Mouse (Mus musculus) CH12.LX (cell line): ENCODE data around the gene Zfp771. TPM values are rescaled to one million over a fixed set of nuclear protein-coding genes. Genes with fewer than 3 reads are reported as not detected.
A peak's percentile ranks its signal among the peaks of the same experiment; 100 is the strongest.

Experiments used
- DNase-seq: peaks from one replicate; pipeline ENCODE4 v3.0.0-alpha.2; 2013; ENCODE audit errors: extremely low read depth
- H3K27ac ChIP-seq: 2 replicates; pipeline ENCODE4 v1.5.1; 2012; ENCODE audit warnings: low read depth, mild to moderate bottlenecking, control low read depth, moderate library complexity; ENCODE audit not compliant: insufficient read depth
- H3K27me3 ChIP-seq: replicated peaks from 2 replicates; pipeline ENCODE3; 2012; ENCODE audit warnings: inconsistent platforms
- H3K36me3 ChIP-seq, 2 experiments: replicated peaks in 1 of 2; 2 replicates each; pipeline versions ENCODE3 to v1.6.1; 2012; ENCODE audit warnings: inconsistent platforms in 1 of 2, low read length in 1 of 2, mild to moderate bottlenecking in 1 of 2, mixed read lengths in 1 of 2, moderate library complexity in 1 of 2; ENCODE audit not compliant: control insufficient read depth in 1 of 2, insufficient read depth in 1 of 2
- H3K4me1 ChIP-seq, 2 experiments: 2 replicates each; pipeline ENCODE4 v1.6.1; 2012; ENCODE audit warnings: inconsistent platforms in 1 of 2, moderate library complexity in 1 of 2; ENCODE audit not compliant: insufficient read depth in 2 of 2, control insufficient read depth in 1 of 2
- H3K4me2 ChIP-seq: 2 replicates; pipeline ENCODE4 v1.6.1; 2012; ENCODE audit warnings: low read depth, mild to moderate bottlenecking, control low read depth; ENCODE audit not compliant: poor library complexity, insufficient read depth, severe bottlenecking
- H3K4me3 ChIP-seq, 3 experiments: fragments of 150-350 bp in 1 of 3; sonication (generic) in 1 of 3; replicated peaks in 1 of 3; 2 replicates each; pipeline versions ENCODE3 to v1.5.1; 2011 to 2012; ENCODE audit warnings: low read depth in 2 of 3, low read length in 2 of 3, mild to moderate bottlenecking in 2 of 3, moderate library complexity in 2 of 3, control low read depth in 1 of 3, improper control_type of control experiment in 1 of 3, inconsistent platforms in 1 of 3, mixed read lengths in 1 of 3; ENCODE audit not compliant: poor library complexity in 1 of 3
- H3K79me2 ChIP-seq: replicated peaks from 2 replicates; pipeline ENCODE4 v1.6.1; 2012; ENCODE audit warnings: mild to moderate bottlenecking, moderate library complexity; ENCODE audit not compliant: control insufficient read depth, poor library complexity, insufficient read depth, severe bottlenecking; ENCODE audit errors: extremely low read depth
- H3K9ac ChIP-seq: 2 replicates; pipeline ENCODE4 v1.6.1; 2012; ENCODE audit warnings: low read depth, mild to moderate bottlenecking, control low read depth, moderate library complexity; ENCODE audit not compliant: insufficient read depth
- H3K9me3 ChIP-seq: replicated peaks from 2 replicates; pipeline ENCODE3; 2012; ENCODE audit warnings: low read length, inconsistent platforms, mixed read lengths
- CHD1 ChIP-seq: IDR thresholded peaks from 2 replicates; pipeline ENCODE4 v1.6.1; 2012; ENCODE audit warnings: low read depth, low read length, improper control_type of control experiment, inconsistent platforms
- CHD2 ChIP-seq: IDR thresholded peaks from 2 replicates; pipeline ENCODE4 v1.6.1; 2011; ENCODE audit warnings: low read length, improper control_type of control experiment
- CTCF ChIP-seq, 2 experiments: IDR thresholded peaks in 1 of 2; conservative IDR thresholded peaks in 1 of 2; 2 replicates each; pipeline ENCODE4 v1.5.1; 2011 to 2012; ENCODE audit warnings: low read depth in 2 of 2, low read length in 2 of 2, improper control_type of control experiment in 1 of 2, inconsistent platforms in 1 of 2, mild to moderate bottlenecking in 1 of 2, moderate library complexity in 1 of 2
- E2F4 ChIP-seq: IDR thresholded peaks from 2 replicates; pipeline ENCODE4 v1.6.1; 2011; ENCODE audit warnings: low read depth, low read length, improper control_type of control experiment; ENCODE audit not compliant: insufficient replicate concordance
- ELF1 ChIP-seq: IDR thresholded peaks from 2 replicates; pipeline ENCODE4 v1.6.1; 2014; ENCODE audit warnings: low read depth, mild to moderate bottlenecking, inconsistent platforms, low read length, improper control_type of control experiment
- EP300 ChIP-seq: IDR thresholded peaks from 2 replicates; pipeline ENCODE4 v1.6.1; 2011; ENCODE audit warnings: low read length, improper control_type of control experiment
- HCFC1 ChIP-seq: IDR thresholded peaks from 2 replicates; pipeline ENCODE4 v1.6.1; 2012; ENCODE audit warnings: low read depth, mild to moderate bottlenecking, inconsistent platforms, low read length, improper control_type of control experiment
- IRF4 ChIP-seq: IDR thresholded peaks from 2 replicates; pipeline ENCODE4 v1.6.1; 2014; ENCODE audit warnings: low read depth, mild to moderate bottlenecking, inconsistent platforms, low read length, improper control_type of control experiment
- KAT2A ChIP-seq: IDR thresholded peaks from 2 replicates; pipeline ENCODE4 v1.6.1; 2012; ENCODE audit warnings: low read length, improper control_type of control experiment, inconsistent platforms; ENCODE audit not compliant: insufficient replicate concordance
- MAFK ChIP-seq: IDR thresholded peaks from 2 replicates; pipeline ENCODE4 v1.6.1; 2011; ENCODE audit warnings: low read length, improper control_type of control experiment; ENCODE audit not compliant: insufficient replicate concordance
- MAX ChIP-seq: IDR thresholded peaks from 2 replicates; pipeline ENCODE4 v1.6.1; 2011; ENCODE audit warnings: low read length, improper control_type of control experiment
- MAZ ChIP-seq: IDR thresholded peaks from 2 replicates; pipeline ENCODE4 v1.6.1; 2012; ENCODE audit warnings: low read depth, mild to moderate bottlenecking, inconsistent platforms, low read length, improper control_type of control experiment, moderate library complexity
- MEF2A ChIP-seq: IDR thresholded peaks from 2 replicates; pipeline ENCODE4 v1.6.1; 2014; ENCODE audit warnings: low read depth, mild to moderate bottlenecking, inconsistent platforms, low read length, improper control_type of control experiment, borderline replicate concordance
- MXI1 ChIP-seq: IDR thresholded peaks from 2 replicates; pipeline ENCODE4 v1.6.1; 2011; ENCODE audit warnings: mild to moderate bottlenecking, low read depth, low read length, improper control_type of control experiment
- MYC ChIP-seq: IDR thresholded peaks from 2 replicates; pipeline ENCODE4 v1.6.1; 2011; ENCODE audit warnings: low read depth, mild to moderate bottlenecking, improper control_type of control experiment, low read length
- NELFE ChIP-seq: IDR thresholded peaks from 2 replicates; pipeline ENCODE4 v1.6.1; 2011; ENCODE audit warnings: low read depth, low read length, improper control_type of control experiment
- NRF1 ChIP-seq: IDR thresholded peaks from 2 replicates; pipeline ENCODE4 v1.6.1; 2014; ENCODE audit warnings: low read depth, mild to moderate bottlenecking, inconsistent platforms, low read length, improper control_type of control experiment, moderate library complexity
- POLR2A ChIP-seq: IDR thresholded peaks from 2 replicates; pipeline ENCODE4 v1.6.1; 2011; ENCODE audit warnings: low read depth, mild to moderate bottlenecking, improper control_type of control experiment, low read length
- POLR2AphosphoS2 ChIP-seq: IDR thresholded peaks from 2 replicates; pipeline ENCODE4 v1.6.1; 2011; ENCODE audit warnings: low read depth, low read length, improper control_type of control experiment
- RAD21 ChIP-seq: IDR thresholded peaks from 2 replicates; pipeline ENCODE4 v1.6.1; 2011; ENCODE audit warnings: low read depth, mild to moderate bottlenecking, low read length, improper control_type of control experiment, moderate library complexity
- SIN3A ChIP-seq: IDR thresholded peaks from 2 replicates; pipeline ENCODE4 v1.6.1; 2012; ENCODE audit warnings: low read length, improper control_type of control experiment, inconsistent platforms
- TCF12 ChIP-seq: IDR thresholded peaks from 2 replicates; pipeline ENCODE4 v1.6.1; 2014; ENCODE audit warnings: low read depth, mild to moderate bottlenecking, inconsistent platforms, low read length, improper control_type of control experiment
- UBTF ChIP-seq: IDR thresholded peaks from 2 replicates; pipeline ENCODE4 v1.6.1; 2012; ENCODE audit warnings: low read depth, mild to moderate bottlenecking, inconsistent platforms, low read length, improper control_type of control experiment, moderate library complexity
- ZC3H11A ChIP-seq: IDR thresholded peaks from 2 replicates; pipeline ENCODE4 v1.6.1; 2012; ENCODE audit warnings: low read depth, mild to moderate bottlenecking, inconsistent platforms, low read length, improper control_type of control experiment
- ZMIZ1 ChIP-seq: IDR thresholded peaks from 2 replicates; pipeline ENCODE4 v1.6.1; 2012; ENCODE audit warnings: low read depth, mild to moderate bottlenecking, inconsistent platforms, low read length, improper control_type of control experiment
- ZNF384 ChIP-seq: IDR thresholded peaks from 2 replicates; pipeline ENCODE4 v1.6.1; 2012; ENCODE audit warnings: low read depth, low read length, improper control_type of control experiment, inconsistent platforms
- dilution Hi-C: fragments of 300-500 bp; cut with MboI; formaldehyde crosslinking; loops from 2 replicates; pipeline ENCODE4 v1.14.3; 2020; ENCODE audit warnings: low sequenced_read_pairs; ENCODE audit not compliant: extremely low pct_unique_long_range_greater_than_20kb, extremely low pct_ligation_motif_present
- in situ Hi-C: fragments of 300-500 bp; cut with MboI; formaldehyde crosslinking; loops from 3 replicates; pipeline ENCODE4 v1.14.3; 2019; ENCODE audit warnings: low sequenced_read_pairs, low pct_ligation_motif_present, low pct_unique_long_range_greater_than_20kb, mixed read lengths
- polyA plus RNA-seq: library from polyadenylated mRNA; unstranded; fragments of >175 nt; gene quantifications from 2 replicates; pipeline ENCODE4 v1.2.1, GENCODE M21; 2012; ENCODE audit warnings: low read depth; ENCODE audit not compliant: insufficient read length
- total RNA-seq, 2 experiments: library from RNA; depleted of rRNA; stranded (reverse); fragments of 300-350 nt in 1 of 2; fragments of >200 nt in 1 of 2; gene quantifications; 2 replicates each; pipeline ENCODE4 v1.2.3; 2012 to 2014

The Zfp771 gene
- total and polyA plus RNA-seq, 3 experiments, result 26.5 to 35.5 (median 27.0) TPM

DNA sequence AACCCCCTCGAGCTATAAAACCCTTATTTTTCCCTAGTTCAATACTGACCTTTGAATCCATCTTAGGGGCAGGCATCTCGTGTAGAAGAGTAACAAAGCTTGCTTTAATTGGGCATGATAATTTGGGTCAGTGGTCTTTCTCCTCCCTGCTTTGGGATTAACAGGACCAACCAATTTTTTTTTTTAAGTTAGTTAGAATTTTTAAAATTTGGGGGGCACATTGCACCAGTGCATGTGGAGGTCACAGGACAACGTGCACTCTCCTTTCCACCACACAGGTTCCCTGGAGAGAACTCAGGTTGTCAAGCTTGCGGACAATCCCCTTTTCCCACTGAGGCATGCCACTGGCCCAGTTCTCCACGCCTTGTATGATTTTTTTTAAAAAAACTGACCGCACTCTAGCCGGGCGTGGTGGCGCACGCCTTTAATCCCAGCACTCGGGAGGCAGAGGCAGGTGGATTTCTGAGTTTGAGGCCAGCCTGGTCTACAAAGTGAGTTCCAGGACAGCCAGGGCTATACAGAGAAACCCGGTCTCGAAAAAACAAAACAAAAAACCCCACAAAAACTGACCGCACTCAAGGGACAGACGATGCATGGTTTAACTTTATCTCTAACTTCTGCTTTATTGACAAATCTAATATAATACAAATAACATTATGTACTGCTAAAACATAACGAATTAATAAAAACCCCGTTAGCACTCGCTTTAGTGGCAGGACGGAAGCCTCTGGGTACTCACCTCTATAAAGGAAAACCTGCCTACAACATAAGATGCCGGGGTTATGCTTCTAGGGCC lies 12.1 kb upstream of the Zfp771 start:
- in situ Hi-C loops (no loop called here), dilution Hi-C loops (no loop called here)
- DNase-seq, result no peak
- Histone ChIP-seq H3K4me2 (peak overlapping the region; percentile 67), H3K4me3 (peak overlapping the region; percentile 94 to 98 (median 97)), H3K27ac (peak overlapping the region; percentile 34; the same call in 1 of the 2 replicates), H3K4me1 (peaks cover 4 to 43% of the 10 kb centered on the region in 2 experiments; a peak in 3 of 4 replicates), H3K27me3 (no peaks in the 10 kb centered on the region), H3K79me2 (peaks cover 31% of the 10 kb centered on the region), H3K9ac (peak overlapping the region; percentile 61), H3K36me3 (peaks cover 22 to 50% of the 10 kb centered on the region in 2 experiments), H3K9me3 (no peaks in the 10 kb centered on the region)
- TF ChIP-seq RAD21, result no peak
- no peak for TF ChIP-seq SIN3A
- peak; percentile 44 for TF ChIP-seq ZNF384
- TF ChIP-seq NELFE, result no peak

DNA sequence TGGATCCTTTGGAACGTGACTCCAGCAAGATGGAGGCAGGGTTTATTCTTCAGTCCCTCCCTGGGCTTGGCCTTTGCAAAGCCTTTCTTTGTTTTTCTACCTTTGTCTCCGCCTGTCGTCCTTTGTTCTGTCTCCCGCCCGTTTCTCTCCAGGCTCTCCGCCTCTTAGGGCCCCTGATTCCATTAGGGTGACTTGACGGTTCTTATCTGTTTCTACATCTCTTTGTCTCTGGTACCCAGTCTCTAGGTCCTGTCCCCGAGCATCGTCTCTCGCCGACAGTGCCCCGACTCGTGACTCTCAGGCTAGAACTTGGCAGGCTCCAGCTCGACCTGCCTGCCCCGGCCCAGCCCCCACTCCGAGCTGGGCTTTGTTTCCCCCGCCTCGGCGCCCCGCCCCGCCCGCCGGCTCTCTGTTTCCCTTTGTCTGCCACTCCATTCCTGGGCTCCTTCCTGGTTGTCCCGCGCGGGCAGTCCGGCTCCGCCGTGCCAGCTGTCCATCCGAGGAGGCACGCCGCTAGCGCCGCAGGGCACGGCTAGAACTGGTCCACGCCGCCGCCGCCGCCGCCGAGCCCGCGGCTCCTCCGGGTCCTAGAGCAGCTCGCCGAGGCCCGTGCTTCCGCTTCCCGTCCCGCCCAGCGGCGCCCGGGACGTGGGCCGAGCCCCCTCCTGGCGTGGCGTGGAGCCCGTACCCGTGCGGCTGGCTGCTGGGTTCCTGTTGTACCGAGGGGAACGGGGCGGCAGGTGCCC lies 11.3 kb upstream of the Zfp771 start, which contains the start of the genes Zfp553 and Sept1:
Zfp553 (plus strand) TSS at position 440 of the 746 bp plus-strand sequence.
Sept1 (minus strand) TSS at position 509 of the 746 bp plus-strand sequence.
- in situ Hi-C loops, result no loop called here
- peaks cover 4 to 43% of the 10 kb centered on the region in 2 experiments; a peak in 3 of 4 replicates for H3K4me1 ChIP-seq
- H3K36me3 ChIP-seq, result peaks cover 29 to 58% of the 10 kb centered on the region in 2 experiments

More for the DNA sequence above, 11.3 kb upstream of the Zfp771 start, which contains the start of the genes Zfp553 and Sept1:
- TF ChIP-seq CHD2 (peak; percentile 80), MEF2A (peak; percentile 65), ZMIZ1 (peak; percentile 81), NRF1 (peak; percentile 38; the same call in 1 of the 2 replicates), HCFC1 (peak; percentile 74), MYC (no peak; the same call in 1 of the 2 replicates), ELF1 (peak; percentile 86), UBTF (peak; percentile 73; the same call in 1 of the 2 replicates), ZNF384 (0 out of 2 replicates have a peak, but pooled peaks have one; percentile 20), MAFK (no peak), MXI1 (peak; percentile 96), E2F4 (no peak), RAD21 (no peak), MAZ (peak; percentile 78), TCF12 (peak; percentile 71), POLR2AphosphoS2 (peak; percentile 72), KAT2A (0 out of 2 replicates have a peak, but pooled peaks have one; percentile 62), CTCF (conservative IDR thresholded peaks at IDR 0.05 in 1 of 2, IDR thresholded peaks at IDR 0.05 in 1 of 2; ENCODE audit: low read depth in 2 of 2, low read length in 2 of 2) (no peak), EP300 (no peak), CHD1 (no peak), POLR2A (peak; percentile 75), ZC3H11A (no peak), IRF4 (peak; percentile 41), NELFE (no peak; the same call in none of the 2 replicates), MAX (peak; percentile 83), SIN3A (peak; percentile 79)
- peak within 1 kb of the TSS; percentile 44 for H3K27ac ChIP-seq
- dilution Hi-C loops, result no loop called here
- H3K79me2 ChIP-seq, result peaks cover 31% of the 10 kb centered on the region
- H3K9ac ChIP-seq, result peak within 1 kb of the TSS; percentile 61
- H3K4me3 ChIP-seq, result peak within 1 kb of the TSS; percentile 94 to 98 (median 97)
- no peaks in the 10 kb centered on the region for H3K9me3 ChIP-seq
- peak; percentile 65 for DNase-seq
- H3K27me3 ChIP-seq, result no peaks in the 10 kb centered on the region
- H3K4me2 ChIP-seq, result peak within 1 kb of the TSS; percentile 87
